Mouse (Mus musculus) hindbrain, embryonic 10.5 days (tissue): ENCODE results near the gene Lman1l. TPM values are rescaled to one million over a fixed set of nuclear protein-coding genes. Genes with fewer than 3 reads are reported as not detected.

Experiments
- DNase-seq: peaks from one replicate; pipeline ENCODE4 v3.0.0-alpha.2; 2017; ENCODE audit warnings: low spot score
- H3K27ac ChIP-seq: fragments of 300-500 bp; sonication (generic); 2 replicates; pipeline ENCODE4 v1.5.1; 2016; ENCODE audit warnings: mild to moderate bottlenecking, moderate library complexity
- H3K27me3 ChIP-seq: fragments of 300-500 bp; sonication (generic); 2 replicates; pipeline ENCODE4 v1.6.1; 2016; ENCODE audit warnings: mild to moderate bottlenecking; ENCODE audit not compliant: poor library complexity, insufficient read depth, severe bottlenecking
- H3K36me3 ChIP-seq: fragments of 300-500 bp; sonication (generic); 2 replicates; pipeline ENCODE4 v1.6.1; 2016; ENCODE audit warnings: mild to moderate bottlenecking, moderate library complexity
- H3K4me1 ChIP-seq: fragments of 300-500 bp; sonication (generic); replicated peaks from 2 replicates; pipeline ENCODE4 v1.6.1; 2016; ENCODE audit warnings: mild to moderate bottlenecking
- H3K4me3 ChIP-seq: fragments of 300-500 bp; sonication (generic); 2 replicates; pipeline ENCODE4 v1.5.1; 2016; ENCODE audit warnings: mild to moderate bottlenecking, moderate library complexity
- H3K9me3 ChIP-seq: fragments of 300-500 bp; sonication (generic); 2 replicates; pipeline ENCODE4 v1.6.1; 2016; ENCODE audit warnings: mild to moderate bottlenecking, moderate library complexity
- WGBS: fragments of 180-500 bp; shearing (Covaris S2); methylation state at CpG from one replicate; pipeline ENCODE4 v1.1.7; 2016; 5-methylcytosine and 5-hydroxymethylcytosine counted together
- polyA plus RNA-seq: library from polyadenylated mRNA; unstranded; fragments of >200 nt; fragmentation: Nextera tagmentation; extraction: Ambion mirVana; gene quantifications from 2 replicates; pipeline ENCODE4 v1.2.1, GENCODE M21; 2016

Gene Lman1l
- not detected in 2 replicates for polyA plus RNA-seq

DNA sequence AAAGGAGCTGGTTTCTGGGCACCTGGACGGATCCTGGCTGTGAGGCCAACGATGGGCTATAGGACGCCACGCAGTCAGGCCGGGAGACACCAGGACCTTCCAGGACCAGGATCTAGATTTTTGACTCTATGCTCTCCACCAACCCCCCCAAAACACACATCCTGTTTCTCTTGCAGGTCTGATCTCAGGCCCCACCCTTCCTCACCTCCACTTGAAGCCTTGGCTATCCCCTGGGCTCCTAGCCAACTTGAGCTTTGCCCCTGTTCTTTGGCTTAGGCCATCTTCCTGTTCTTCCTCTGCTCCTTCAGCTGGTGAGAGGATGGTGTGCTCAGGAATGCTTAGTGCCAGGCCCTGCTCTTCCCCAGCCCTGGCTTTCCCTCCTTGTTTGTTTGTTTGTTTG, at the start of gene Lman1l:
Gene Lman1l (minus strand): TSS at position 101 of the 400 bp plus-strand sequence.
- Histone ChIP-seq H3K36me3 (peaks cover 20% of the 10 kb centered on the region), H3K27me3 (no peaks in the 10 kb centered on the region), H3K9me3 (no peaks in the 10 kb centered on the region), H3K4me3 (no peak within 1 kb of the TSS), H3K27ac (no peak within 1 kb of the TSS), H3K4me1 (peaks cover 11% of the 10 kb centered on the region; the same call in 1 of the 2 replicates)
- WGBS = 92% methylated on average over 5 of the region's 5 CpGs
- no peak for DNase-seq

DNA sequence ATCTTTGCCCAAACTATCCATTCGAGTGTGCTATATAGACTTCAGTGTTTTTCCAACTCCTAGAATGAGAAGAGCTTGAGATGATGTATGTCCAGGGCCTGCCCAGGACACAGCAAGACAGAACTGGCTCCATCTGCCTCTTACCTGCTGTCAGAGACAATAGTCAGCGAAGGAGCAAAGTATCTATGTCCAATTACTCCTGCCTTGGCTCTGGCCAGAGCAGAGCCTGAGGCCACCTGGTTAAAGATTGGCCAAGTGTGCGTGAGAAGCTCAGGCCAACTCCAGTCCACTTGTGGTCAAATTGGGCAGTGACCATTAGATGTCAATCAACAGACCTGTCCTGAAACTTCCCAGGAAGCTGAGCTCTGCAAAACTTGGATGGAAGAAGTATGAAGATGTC, 49.0 kb upstream of the Lman1l start:
- Histone ChIP-seq H3K4me1 (no peaks in the 10 kb centered on the region), H3K4me3 (no peak overlapping the region), H3K27ac (no peak overlapping the region), H3K36me3 (no peaks in the 10 kb centered on the region), H3K9me3 (no peaks in the 10 kb centered on the region), H3K27me3 (peaks cover 4% of the 10 kb centered on the region; the same call in 1 of the 2 replicates)
- WGBS = 79% methylated on average over 3 of the region's 3 CpGs
- DNase-seq = no peak

DNA sequence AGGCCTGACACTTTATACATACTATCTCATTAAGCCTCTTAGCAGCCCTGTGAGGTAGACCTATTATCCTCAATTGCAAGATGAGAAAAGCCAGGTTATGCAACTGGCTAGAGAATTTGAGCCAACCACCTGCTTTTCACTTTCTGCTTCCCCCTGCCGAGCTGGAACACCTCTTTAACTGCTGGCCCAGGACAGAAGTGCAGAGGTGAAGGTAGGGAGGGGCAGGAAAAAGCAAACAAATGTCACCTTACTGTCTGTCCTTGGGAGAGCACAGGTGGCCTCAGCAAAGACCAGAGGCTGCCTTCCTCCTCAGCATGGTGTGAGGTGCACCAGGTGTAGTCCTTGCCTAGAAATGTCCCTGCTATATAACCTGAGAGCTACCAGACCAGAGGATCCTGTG, 47.7 kb upstream of the Lman1l start:
- no peak for DNase-seq
- Histone ChIP-seq H3K9me3 (no peaks in the 10 kb centered on the region), H3K4me3 (no peak overlapping the region), H3K27ac (no peak overlapping the region), H3K36me3 (no peaks in the 10 kb centered on the region), H3K4me1 (no peaks in the 10 kb centered on the region), H3K27me3 (peaks cover 4% of the 10 kb centered on the region; the same call in 1 of the 2 replicates)
- 41% methylated on average over 1 of the region's 1 CpGs for WGBS

- 58% methylated on average over 11 of the region's 11 CpGs for WGBS
- no peaks in the 10 kb centered on the region for H3K9me3 ChIP-seq
These were observed 47.2 kb upstream of the Lman1l start for GRCm38 (mm10) chr9:57667817-57668216.

DNA sequence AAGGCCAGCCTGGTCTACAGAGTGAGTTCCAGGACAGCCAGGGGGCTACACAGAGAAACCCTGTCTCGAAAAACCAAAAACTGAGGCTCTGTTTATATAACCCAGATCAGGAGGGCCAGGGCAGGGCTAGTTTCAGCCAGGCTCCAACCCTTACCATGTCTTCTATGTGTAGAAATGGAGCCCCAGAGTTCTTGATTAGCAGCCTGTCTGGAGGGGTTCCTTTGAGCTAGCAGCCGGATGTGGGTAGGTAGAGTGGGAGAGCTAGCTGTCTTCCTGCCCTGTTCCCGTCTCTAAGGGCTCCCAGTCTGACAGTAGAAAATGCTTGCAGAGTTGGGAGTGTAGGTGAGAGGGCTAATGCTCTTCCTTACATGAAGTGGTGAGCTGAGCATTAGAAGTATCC, 46.6 kb upstream of the Lman1l start:
- peaks cover 4% of the 10 kb centered on the region; the same call in 1 of the 2 replicates for H3K27me3 ChIP-seq
- no peak overlapping the region for H3K27ac ChIP-seq
- 77% methylated on average over 3 of the region's 3 CpGs for WGBS
- no peak overlapping the region for H3K4me3 ChIP-seq
- H3K9me3 ChIP-seq = no peaks in the 10 kb centered on the region
- no peaks in the 10 kb centered on the region for H3K36me3 ChIP-seq
- H3K4me1 ChIP-seq = no peaks in the 10 kb centered on the region
- DNase-seq = no peak

More at GRCm38 (mm10) chr9:57667817-57668216, 47.2 kb upstream of the Lman1l start:
- Histone ChIP-seq H3K4me3 (no peak overlapping the region), H3K27me3 (peaks cover 4% of the 10 kb centered on the region; the same call in 1 of the 2 replicates), H3K36me3 (no peaks in the 10 kb centered on the region), H3K27ac (no peak overlapping the region), H3K4me1 (no peaks in the 10 kb centered on the region)
- no peak for DNase-seq

GRCm38 (mm10) chr9:57666536-57666935, 46.0 kb upstream of the Lman1l start:
- DNase-seq = no peak
- 83% methylated on average over 8 of the region's 8 CpGs for WGBS

GRCm38 (mm10) chr9:57664616-57665015, 44.0 kb upstream of the Lman1l start:
- Histone ChIP-seq H3K4me3 (no peak overlapping the region), H3K27me3 (peaks cover 4% of the 10 kb centered on the region; the same call in 1 of the 2 replicates), H3K27ac (no peak overlapping the region), H3K36me3 (no peaks in the 10 kb centered on the region), H3K4me1 (no peaks in the 10 kb centered on the region), H3K9me3 (no peaks in the 10 kb centered on the region)
- no peak for DNase-seq
- WGBS = 77% methylated on average over 7 of the region's 7 CpGs

More at GRCm38 (mm10) chr9:57666536-57666935, 46.0 kb upstream of the Lman1l start:
- H3K27me3 ChIP-seq = peaks cover 4% of the 10 kb centered on the region; the same call in 1 of the 2 replicates
- no peaks in the 10 kb centered on the region for H3K36me3 ChIP-seq
- H3K4me1 ChIP-seq = no peaks in the 10 kb centered on the region
- no peak overlapping the region for H3K27ac ChIP-seq
- H3K9me3 ChIP-seq = no peaks in the 10 kb centered on the region
- H3K4me3 ChIP-seq = no peak overlapping the region

DNA sequence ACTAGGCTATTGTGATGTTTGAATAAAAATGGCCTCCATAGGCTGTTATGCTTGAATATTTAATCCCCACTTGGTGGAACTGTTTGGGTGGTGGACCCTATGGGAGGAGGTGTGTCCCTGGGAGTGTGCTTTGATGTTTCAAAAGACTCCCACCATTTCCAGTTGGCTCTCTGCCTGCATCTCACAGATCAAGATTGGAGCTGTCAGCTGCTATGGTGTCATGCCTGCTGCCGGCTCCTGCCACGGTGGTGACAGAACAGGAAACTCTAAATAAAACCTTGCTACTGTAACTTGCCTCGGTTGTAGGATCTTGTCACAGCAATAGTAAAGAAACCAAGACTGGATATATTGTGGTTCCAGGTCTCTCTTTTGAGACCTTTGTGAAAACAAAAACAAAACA, 41.0 kb upstream of the Lman1l start:
- WGBS = 84% methylated on average over 3 of the region's 3 CpGs
- no peak for DNase-seq

GRCm38 (mm10) chr9:57660501-57660900, 39.9 kb upstream of the Lman1l start:
- H3K27ac ChIP-seq = no peak overlapping the region
- H3K27me3 ChIP-seq = peaks cover 7% of the 10 kb centered on the region; the same call in 1 of the 2 replicates
- no peaks in the 10 kb centered on the region for H3K36me3 ChIP-seq
- DNase-seq = no peak
- no peaks in the 10 kb centered on the region for H3K9me3 ChIP-seq
- WGBS = 84% methylated on average over 6 of the region's 6 CpGs
- H3K4me1 ChIP-seq = peaks cover 7% of the 10 kb centered on the region
- H3K4me3 ChIP-seq = no peak overlapping the region

More for the DNA sequence above, 41.0 kb upstream of the Lman1l start:
- Histone ChIP-seq H3K27me3 (peaks cover 6% of the 10 kb centered on the region; the same call in 1 of the 2 replicates), H3K9me3 (no peaks in the 10 kb centered on the region), H3K27ac (no peak overlapping the region), H3K36me3 (no peaks in the 10 kb centered on the region), H3K4me1 (no peaks in the 10 kb centered on the region), H3K4me3 (no peak overlapping the region)

DNA sequence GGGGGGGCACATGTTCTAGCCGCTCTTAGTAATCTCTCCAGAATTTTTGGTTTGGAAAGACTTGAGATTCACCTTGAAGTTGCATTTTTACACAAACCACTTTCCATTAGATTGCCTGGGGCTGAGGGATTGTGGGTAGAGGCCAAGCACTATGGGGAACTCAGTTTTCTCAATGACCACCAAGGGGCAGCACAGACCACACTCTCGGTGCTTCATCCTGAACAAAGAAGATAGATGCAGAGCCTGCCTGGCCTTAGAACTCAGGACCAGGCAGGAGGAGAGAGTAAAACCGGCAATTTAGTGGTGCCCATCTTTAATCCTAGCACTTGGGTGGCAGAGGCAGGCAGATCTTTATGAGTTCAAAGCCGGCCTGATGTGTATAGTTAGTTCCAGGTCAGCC, 39.2 kb upstream of the Lman1l start:
- peaks cover 12% of the 10 kb centered on the region for H3K27me3 ChIP-seq
- peak; percentile 70 for DNase-seq
- no peaks in the 10 kb centered on the region for H3K36me3 ChIP-seq
- peak overlapping the region; percentile 57 for H3K27ac ChIP-seq
- no peak overlapping the region for H3K4me3 ChIP-seq
- WGBS = 27% methylated on average over 4 of the region's 4 CpGs
- peaks cover 8% of the 10 kb centered on the region for H3K4me1 ChIP-seq
- no peaks in the 10 kb centered on the region for H3K9me3 ChIP-seq

- DNase-seq = no peak
- H3K36me3 ChIP-seq = no peaks in the 10 kb centered on the region
- no peak overlapping the region for H3K27ac ChIP-seq
- H3K4me1 ChIP-seq = peaks cover 13% of the 10 kb centered on the region
- peaks cover 20% of the 10 kb centered on the region for H3K27me3 ChIP-seq
- WGBS = 77% methylated on average over 4 of the region's 4 CpGs
- H3K9me3 ChIP-seq = no peaks in the 10 kb centered on the region
- H3K4me3 ChIP-seq = no peak overlapping the region
These were observed 38.4 kb upstream of the Lman1l start for GRCm38 (mm10) chr9:57658970-57659369.

GRCm38 (mm10) chr9:57657843-57658242, 37.3 kb upstream of the Lman1l start:
- no peak for DNase-seq
- no peaks in the 10 kb centered on the region for H3K9me3 ChIP-seq
- WGBS = 65% methylated on average over 4 of the region's 4 CpGs

DNA sequence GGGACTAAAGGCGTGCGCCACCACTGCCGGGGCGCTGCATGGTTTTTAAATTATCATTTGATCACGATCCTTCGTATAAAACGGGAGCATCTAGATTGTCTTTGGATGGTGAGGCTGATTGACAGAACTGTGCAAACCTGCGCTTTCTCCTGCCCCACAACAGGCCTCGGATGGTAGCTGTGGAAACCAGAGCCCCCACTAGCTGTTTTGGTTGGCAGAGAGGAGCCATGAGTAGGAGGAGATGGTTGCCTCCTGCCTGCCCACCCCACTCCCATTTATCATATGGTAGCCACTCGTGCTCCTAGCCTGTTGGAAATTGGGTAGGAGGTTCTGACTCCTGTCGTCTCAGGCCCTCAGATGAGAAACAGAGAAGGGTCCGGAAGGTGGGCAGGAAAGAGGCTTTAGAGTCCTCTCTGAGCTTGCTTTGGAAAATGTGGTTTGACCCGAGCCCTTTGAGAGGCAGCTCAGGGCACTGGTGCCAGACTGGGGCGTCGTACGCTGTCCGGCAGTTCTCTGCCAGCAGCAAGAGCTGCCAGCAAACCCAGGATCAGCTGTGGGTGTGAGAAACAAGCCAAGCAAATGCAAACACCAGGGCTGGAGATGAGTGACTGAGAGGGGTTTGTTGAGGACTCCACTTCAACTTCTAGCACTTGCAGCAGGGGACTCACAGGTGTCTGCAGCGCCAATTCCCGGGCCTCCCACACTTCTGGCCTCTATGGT, 36.2 kb upstream of the Lman1l start:
- Histone ChIP-seq H3K36me3 (no peaks in the 10 kb centered on the region), H3K4me3 (no peak overlapping the region), H3K27me3 (peaks cover 34% of the 10 kb centered on the region), H3K9me3 (no peaks in the 10 kb centered on the region), H3K27ac (no peak overlapping the region), H3K4me1 (peaks cover 34% of the 10 kb centered on the region)
- no peak for DNase-seq
- WGBS = 88% methylated on average over 19 of the region's 19 CpGs

More at GRCm38 (mm10) chr9:57657843-57658242, 37.3 kb upstream of the Lman1l start:
- no peaks in the 10 kb centered on the region for H3K36me3 ChIP-seq
- no peak overlapping the region for H3K27ac ChIP-seq
- peaks cover 24% of the 10 kb centered on the region for H3K4me1 ChIP-seq
- H3K27me3 ChIP-seq = peaks cover 31% of the 10 kb centered on the region
- no peak overlapping the region for H3K4me3 ChIP-seq
